Mouse (Mus musculus) ovary, postnatal 14 days (tissue): Measurements from ENCODE around the gene Cst6.
A peak's percentile ranks its signal among the peaks of the same experiment; 100 is the strongest.

Experiments
- DNase-seq: peaks from one replicate; pipeline ENCODE4 v3.0.0; 2022; ENCODE audit warnings: low spot score

Cst6 gene

GRCm38 (mm10) chr19:5348526-5349501, 560 bp downstream of the Cst6 start:
- peak; percentile 9 for DNase-seq

GRCm38 (mm10) chr19:5348064-5348463, 1.3 kb downstream of the Cst6 start:
- DNase-seq = no peak

GRCm38 (mm10) chr19:5345297-5346131, 3.9 kb downstream of the Cst6 start:
- no peak for DNase-seq

GRCm38 (mm10) chr19:5341360-5341759, 8.0 kb downstream of the Cst6 start:
- no peak for DNase-seq

- peak; percentile 73 for DNase-seq
Measured at GRCm38 (mm10) chr19:5337975-5338374, 11.4 kb downstream of the Cst6 start.

GRCm38 (mm10) chr19:5335441-5335840, 13.9 kb downstream of the Cst6 start, which contains the start of gene Catsper1:
Gene Catsper1 (plus strand): TSS chr19:5335741.
- no peak for DNase-seq

GRCm38 (mm10) chr19:5334741-5335140, 14.6 kb downstream of the Cst6 start:
- no peak for DNase-seq

GRCm38 (mm10) chr19:5327970-5328369, 21.4 kb downstream of the Cst6 start:
- no peak for DNase-seq

- DNase-seq = no peak
Measured at GRCm38 (mm10) chr19:5323801-5324200, 25.6 kb downstream of the Cst6 start.

- DNase-seq = no peak
Measured at GRCm38 (mm10) chr19:5313189-5313588, 36.2 kb downstream of the Cst6 start.

GRCm38 (mm10) chr19:5309025-5309424, 40.3 kb downstream of the Cst6 start:
- no peak for DNase-seq

- no peak for DNase-seq
Measured at GRCm38 (mm10) chr19:5306968-5307734, 42.2 kb downstream of the Cst6 start.

GRCm38 (mm10) chr19:5306279-5306678, 43.1 kb downstream of the Cst6 start:
- DNase-seq = no peak

- DNase-seq = peak; percentile 29
Measured at GRCm38 (mm10) chr19:5302455-5302854, 46.9 kb downstream of the Cst6 start.

- no peak for DNase-seq
Measured at GRCm38 (mm10) chr19:5300588-5300987, 48.8 kb downstream of the Cst6 start.

- no peak for DNase-seq
Measured at GRCm38 (mm10) chr19:5297903-5298800, 51.2 kb downstream of the Cst6 start, which contains the start of gene Gal3st3. Gene Gal3st3 (plus strand): TSS chr19:5298331.

GRCm38 (mm10) chr19:5296630-5297029, 52.7 kb downstream of the Cst6 start:
- DNase-seq = no peak

GRCm38 (mm10) chr19:5295736-5296075, 53.7 kb downstream of the Cst6 start:
- DNase-seq = no peak

GRCm38 (mm10) chr19:5294972-5295735, 54.2 kb downstream of the Cst6 start, which contains the start of gene Sf3b2:
Gene Sf3b2 (minus strand): TSS chr19:5295455.
- DNase-seq = peak; percentile 98
